ENCODE assay signal across 19 mouse cellular contexts in the genomic region with DNA sequence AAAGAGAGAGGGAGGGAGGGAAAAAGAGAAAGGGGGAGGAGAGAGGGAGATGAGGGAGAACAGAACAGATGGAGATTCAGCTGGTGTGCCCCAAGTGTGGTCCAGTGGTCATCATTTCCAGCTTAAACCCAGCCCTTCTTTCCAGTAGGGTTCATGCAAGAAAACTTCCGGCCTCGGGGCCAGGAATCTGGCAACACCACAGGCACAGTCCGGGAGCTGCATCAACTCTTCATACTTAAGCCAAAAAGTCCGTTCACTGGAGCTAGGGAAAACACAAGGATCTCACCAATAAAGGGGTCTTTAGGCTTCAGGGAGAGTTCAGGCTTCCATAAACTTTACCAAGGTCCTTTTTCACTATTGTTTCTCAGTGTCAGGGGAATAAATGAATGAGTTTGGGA. TPM values are rescaled to one million over a fixed set of nuclear protein-coding genes. Genes with fewer than 3 reads are reported as not detected.
DNase-seq lines count a peak whose midpoint lies in the region; ATAC-seq and TF ChIP-seq lines count a peak whose summit lies in the region.
"Had no signal": no experiment of that assay in that cellular context is flagged by ENCODE, and none has a peak within 500 bp of the region (broad histone marks: within the 10 kb centered on the region; RNA-seq: fewer than 3 reads in every experiment).

No protein-coding gene starts in this region.

- ATAC-seq in hindbrain, postnatal 0 days: no peak
- no peak for ATAC-seq in midbrain, embryonic 15.5 days (replicated peaks)
- no peak for ATAC-seq in forebrain, embryonic 12.5 days (ENCODE audit: low FRiP score)
- ATAC-seq in hindbrain, embryonic 13.5 days (ENCODE audit: low FRiP score): no peak

- peak overlapping the region; percentile 90 for H3K27ac ChIP-seq in hindbrain, embryonic 10.5 days
- no peak overlapping the region for H3K27ac ChIP-seq in hindbrain, postnatal 0 days
- H3K27ac ChIP-seq in midbrain, embryonic 10.5 days (replicated peaks): peak overlapping the region; percentile 93
- H3K27ac ChIP-seq in midbrain, embryonic 15.5 days: no peak overlapping the region
- H3K27ac ChIP-seq in forebrain, embryonic 12.5 days: peak overlapping the region; percentile 97
- H3K27ac ChIP-seq in hindbrain, embryonic 13.5 days: no peak overlapping the region
- H3K27ac ChIP-seq: heart, embryonic 15.5 days; liver, embryonic 13.5 days; stomach, embryonic 15.5 days had no signal

- H3K4me2 ChIP-seq in hindbrain, postnatal 0 days (ENCODE audit: low read depth, low read length): no peak overlapping the region
- H3K4me2 ChIP-seq in midbrain, embryonic 15.5 days: no peak overlapping the region
- peak overlapping the region; percentile 63 for H3K4me2 ChIP-seq in forebrain, embryonic 12.5 days
- no peak overlapping the region for H3K4me2 ChIP-seq in hindbrain, embryonic 13.5 days

- peak; percentile 34 for DNase-seq in hindbrain, embryonic 10.5 days (ENCODE audit: low spot score)
- no peak for DNase-seq in hindbrain, postnatal 0 days (ENCODE audit: low spot score)
- no peak for DNase-seq in midbrain, embryonic 10.5 days (ENCODE audit: low spot score)
- no peak for DNase-seq in ovary, postnatal 14 days (ENCODE audit: low spot score)
- DNase-seq in kidney, adult 11 months: no peak
- DNase-seq: kidney, adult 9 months; liver, embryonic 13.5 days; lung, postnatal 14 days; thymus, adult 2 months had no signal

- 5% methylated on average over 4 of the region's 4 CpGs for WGBS in hindbrain, embryonic 10.5 days
- WGBS in hindbrain, postnatal 0 days: 10% methylated on average over 4 of the region's 4 CpGs
- WGBS in midbrain, embryonic 10.5 days: 4% methylated on average over 4 of the region's 4 CpGs
- whole genome bisulfite sequencing in midbrain, embryonic 15.5 days: 16% methylated on average over 4 of the region's 4 CpGs
- 12% methylated on average over 4 of the region's 4 CpGs for WGBS in forebrain, embryonic 12.5 days
- 7% methylated on average over 4 of the region's 4 CpGs for WGBS in hindbrain, embryonic 13.5 days

- no peak overlapping the region for H3K9ac ChIP-seq in hindbrain, postnatal 0 days (replicated peaks; ENCODE audit: low read length)
- no peak overlapping the region for H3K9ac ChIP-seq in midbrain, embryonic 15.5 days
- no peak overlapping the region for H3K9ac ChIP-seq in forebrain, embryonic 12.5 days
- H3K9ac ChIP-seq in hindbrain, embryonic 13.5 days: peak overlapping the region; percentile 67; the same call in 1 of the 2 replicates
- H3K9ac ChIP-seq: liver, embryonic 13.5 days; stomach, embryonic 15.5 days had no signal

- TF ChIP-seq CTCF in hindbrain, postnatal 0 days (IDR thresholded peaks at IDR 0.05; ENCODE audit: low read depth): no peak

- H3K4me1 ChIP-seq in hindbrain, embryonic 10.5 days (replicated peaks): peaks cover 66% of the 10 kb centered on the region
- H3K4me1 ChIP-seq in hindbrain, postnatal 0 days (ENCODE audit: insufficient read depth, low read length): peaks cover 17% of the 10 kb centered on the region; the same call in 1 of the 2 replicates
- H3K4me1 ChIP-seq in midbrain, embryonic 10.5 days: peaks cover 83% of the 10 kb centered on the region
- H3K4me1 ChIP-seq in midbrain, embryonic 15.5 days: peaks cover 33% of the 10 kb centered on the region
- peaks cover 49% of the 10 kb centered on the region for H3K4me1 ChIP-seq in forebrain, embryonic 12.5 days
- H3K4me1 ChIP-seq in hindbrain, embryonic 13.5 days (replicated peaks): peaks cover 54% of the 10 kb centered on the region

- H3K36me3 ChIP-seq in hindbrain, embryonic 10.5 days: no peaks in the 10 kb centered on the region
- no peaks in the 10 kb centered on the region for H3K36me3 ChIP-seq in hindbrain, postnatal 0 days (ENCODE audit: insufficient read depth, low read length)
- no peaks in the 10 kb centered on the region for H3K36me3 ChIP-seq in midbrain, embryonic 10.5 days
- H3K36me3 ChIP-seq in midbrain, embryonic 15.5 days (replicated peaks): no peaks in the 10 kb centered on the region
- H3K36me3 ChIP-seq in forebrain, embryonic 12.5 days (replicated peaks): no peaks in the 10 kb centered on the region
- no peaks in the 10 kb centered on the region for H3K36me3 ChIP-seq in hindbrain, embryonic 13.5 days
- H3K36me3 ChIP-seq: heart, embryonic 15.5 days; liver, embryonic 13.5 days; stomach, embryonic 15.5 days had no signal

- H3K4me3 ChIP-seq in hindbrain, embryonic 10.5 days: peak overlapping the region; percentile 45
- no peak overlapping the region for H3K4me3 ChIP-seq in hindbrain, postnatal 0 days (ENCODE audit: low read length)
- peak overlapping the region; percentile 52 for H3K4me3 ChIP-seq in midbrain, embryonic 10.5 days
- no peak overlapping the region for H3K4me3 ChIP-seq in midbrain, embryonic 15.5 days
- H3K4me3 ChIP-seq in forebrain, embryonic 12.5 days (replicated peaks): no peak overlapping the region
- H3K4me3 ChIP-seq in hindbrain, embryonic 13.5 days: no peak overlapping the region
- H3K4me3 ChIP-seq: liver, embryonic 13.5 days had no signal

- no peaks in the 10 kb centered on the region for H3K9me3 ChIP-seq in hindbrain, embryonic 10.5 days
- H3K9me3 ChIP-seq in hindbrain, postnatal 0 days (ENCODE audit: low read length): no peaks in the 10 kb centered on the region
- no peaks in the 10 kb centered on the region for H3K9me3 ChIP-seq in midbrain, embryonic 10.5 days (replicated peaks)
- H3K9me3 ChIP-seq in midbrain, embryonic 15.5 days: no peaks in the 10 kb centered on the region
- no peaks in the 10 kb centered on the region for H3K9me3 ChIP-seq in forebrain, embryonic 12.5 days
- H3K9me3 ChIP-seq in hindbrain, embryonic 13.5 days: no peaks in the 10 kb centered on the region
- H3K9me3 ChIP-seq: heart, embryonic 15.5 days; liver, embryonic 13.5 days; stomach, embryonic 15.5 days had no signal

- peaks cover 97% of the 10 kb centered on the region for H3K27me3 ChIP-seq in hindbrain, embryonic 10.5 days (ENCODE audit: insufficient read depth, poor library complexity, severe bottlenecking)
- H3K27me3 ChIP-seq in hindbrain, postnatal 0 days (ENCODE audit: insufficient read depth, low read length): peaks cover 22% of the 10 kb centered on the region
- peaks cover 94% of the 10 kb centered on the region for H3K27me3 ChIP-seq in midbrain, embryonic 10.5 days (ENCODE audit: low read depth, poor library complexity, severe bottlenecking)
- H3K27me3 ChIP-seq in midbrain, embryonic 15.5 days (replicated peaks): peaks cover 48% of the 10 kb centered on the region
- H3K27me3 ChIP-seq in forebrain, embryonic 12.5 days: peaks cover 80% of the 10 kb centered on the region
- H3K27me3 ChIP-seq in hindbrain, embryonic 13.5 days: peaks cover 90% of the 10 kb centered on the region

RNA-seq across cellular contexts. Expression of a gene that starts 29.1 kb away (rescaled TPM):
- polyA plus RNA-seq in hindbrain, embryonic 10.5 days (2016; fragmentation: Nextera tagmentation; extraction: Ambion mirVana): 28.4 and 33.7 TPM in 2 replicates
- total RNA-seq in hindbrain, postnatal 0 days (2014; rRNA removed): 0.14 and 0.42 TPM in 2 replicates
- 0.10 and 0.30 TPM in 2 replicates for polyA plus RNA-seq in hindbrain, postnatal 0 days (2015; fragmentation: Nextera tagmentation; extraction: Ambion mirVana)
- polyA plus RNA-seq in midbrain, embryonic 10.5 days (2016; fragmentation: Nextera tagmentation; extraction: Ambion mirVana): 33.7 and 34.4 TPM in 2 replicates
- 3.9 and 6.1 TPM in 2 replicates for polyA plus RNA-seq in midbrain, embryonic 15.5 days (2015; fragmentation: Nextera tagmentation; extraction: Ambion mirVana)
- 16.2 and 19.5 TPM in 2 replicates for polyA plus RNA-seq in forebrain, embryonic 12.5 days (2016; fragmentation: Nextera tagmentation; extraction: Ambion mirVana)
- 5.9 and 9.8 TPM in 2 replicates for polyA plus RNA-seq in hindbrain, embryonic 13.5 days (2015; fragmentation: Nextera tagmentation; extraction: Ambion mirVana)
- total RNA-seq: adrenal gland, adult 18-20 months; gastrocnemius, postnatal 4 days; megakaryocyte-erythroid progenitor cell, adult 5-6 weeks; MEL had no signal
- polyA plus RNA-seq: heart, embryonic 15.5 days; liver, embryonic 13.5 days; stomach, embryonic 15.5 days; urinary bladder, adult 2 months had no signal

RNA-seq across cellular contexts. Expression of a gene that starts 44.2 kb away (rescaled TPM):
- polyA plus RNA-seq in hindbrain, embryonic 10.5 days (2016; fragmentation: Nextera tagmentation; extraction: Ambion mirVana): 1.2 and 1.4 TPM in 2 replicates
- total RNA-seq in hindbrain, postnatal 0 days (2014; rRNA removed): 0.31 TPM in 1 of 2 replicates, not detected in the other
- 0.54 and 0.75 TPM in 2 replicates for polyA plus RNA-seq in hindbrain, postnatal 0 days (2015; fragmentation: Nextera tagmentation; extraction: Ambion mirVana)
- 1.4 and 1.6 TPM in 2 replicates for polyA plus RNA-seq in midbrain, embryonic 10.5 days (2016; fragmentation: Nextera tagmentation; extraction: Ambion mirVana)
- polyA plus RNA-seq in midbrain, embryonic 15.5 days (2015; fragmentation: Nextera tagmentation; extraction: Ambion mirVana): 0.96 and 1.2 TPM in 2 replicates
- 0.64 and 0.77 TPM in 2 replicates for polyA plus RNA-seq in forebrain, embryonic 12.5 days (2016; fragmentation: Nextera tagmentation; extraction: Ambion mirVana)
- polyA plus RNA-seq in hindbrain, embryonic 13.5 days (2015; fragmentation: Nextera tagmentation; extraction: Ambion mirVana): 1.1 and 1.5 TPM in 2 replicates
- total RNA-seq: MEL had no signal

Comparison
In these comparisons a context has a peak if more than half of its experiments do, and no peak if none do; other contexts are left out.
1. H3K27ac ChIP-seq: peak in hindbrain, embryonic 10.5 days (single experiment), midbrain, embryonic 10.5 days (single experiment) and forebrain, embryonic 12.5 days (single experiment); none in hindbrain, postnatal 0 days (single experiment), midbrain, embryonic 15.5 days (single experiment) and hindbrain, embryonic 13.5 days (single experiment).
2. H3K4me3 ChIP-seq: peak in hindbrain, embryonic 10.5 days (single experiment) and midbrain, embryonic 10.5 days (single experiment); none in hindbrain, postnatal 0 days (single experiment), midbrain, embryonic 15.5 days (single experiment), forebrain, embryonic 12.5 days (single experiment) and hindbrain, embryonic 13.5 days (single experiment).